Mouse (Mus musculus): ENCODE results near the gene Proser2. TPM values are rescaled to one million over a fixed set of nuclear protein-coding genes. Genes with fewer than 3 reads are reported as not detected.

Gene Proser2
- polyA plus RNA-seq (2012; rRNA removed): 1.6 and 2.1 TPM in 2 replicates

GRCm38 (mm10) chr2:6129555-6130355 lies at the start of gene Proser2:
Proser2 (minus strand) TSS chr2:6130211.

Other genes starting within 250 kb of the Proser2 start
- gene Sec61a2, start 234.8 kb downstream of the Proser2 start, polyA plus RNA-seq (2012; rRNA removed): 18.7 and 20.0 TPM in 2 replicates
- 2.5 and 2.8 TPM in 2 replicates for gene Dhtkd1, start 187.4 kb downstream of the Proser2 start, polyA plus RNA-seq (2012; rRNA removed)
- 8.1 and 8.2 TPM in 2 replicates for gene Upf2, start 178.7 kb downstream of the Proser2 start, polyA plus RNA-seq (2012; rRNA removed)
- gene Echdc3, start 82.8 kb upstream of the Proser2 start, polyA plus RNA-seq (2012; rRNA removed): 7.8 and 8.9 TPM in 2 replicates
- 3.4 and 3.8 TPM in 2 replicates for gene Usp6nl, start 192.5 kb upstream of the Proser2 start, polyA plus RNA-seq (2012; rRNA removed)

Measured in liver, embryonic 14 days (tissue).